Mouse (Mus musculus) C2C12 (cell line): Measurements from ENCODE around the gene Tctn3. TPM values are rescaled to one million over a fixed set of nuclear protein-coding genes. Genes with fewer than 3 reads are reported as not detected.

ENCODE experiments used
- H3K27me3 ChIP-seq: one replicate; pipeline ENCODE4 v1.6.1; 2011; ENCODE audit not compliant: control insufficient read depth, insufficient read depth, insufficient read length
- H3K36me3 ChIP-seq: one replicate; pipeline ENCODE4 v1.6.1; 2011; ENCODE audit not compliant: control insufficient read depth, insufficient read depth
- H3K4me3 ChIP-seq: one replicate; pipeline ENCODE4 v1.5.1; 2011; ENCODE audit warnings: mild to moderate bottlenecking, control low read depth; ENCODE audit not compliant: poor library complexity, insufficient read depth, severe bottlenecking
- H3K79me2 ChIP-seq: one replicate; pipeline ENCODE4 v1.6.1; 2011; ENCODE audit not compliant: control insufficient read depth, insufficient read depth
- H3K79me3 ChIP-seq: one replicate; pipeline ENCODE4 v1.6.1; 2011; ENCODE audit warnings: low read depth, control low read depth
- H3ac ChIP-seq: one replicate; pipeline ENCODE3; 2011; ENCODE audit warnings: low read depth; ENCODE audit not compliant: control insufficient read depth, insufficient read length
- CEBPB ChIP-seq: IDR thresholded peaks from one replicate; pipeline ENCODE4 v1.6.1; 2011; ENCODE audit warnings: low read depth, mild to moderate bottlenecking, control low read depth, moderate library complexity
- CTCF ChIP-seq: IDR thresholded peaks from one replicate; pipeline ENCODE4 v1.5.1; 2011; ENCODE audit not compliant: control insufficient read depth, insufficient read depth, insufficient read length
- FOSL1 ChIP-seq: IDR thresholded peaks from one replicate; pipeline ENCODE4 v1.8.0; 2011; ENCODE audit warnings: mild to moderate bottlenecking, low read length; ENCODE audit not compliant: poor library complexity, insufficient read depth, severe bottlenecking
- MAX ChIP-seq: IDR thresholded peaks from one replicate; pipeline ENCODE4 v1.6.1; 2011; ENCODE audit warnings: mild to moderate bottlenecking, control low read depth
- MYOD1 ChIP-seq: IDR thresholded peaks from one replicate; pipeline ENCODE4 v1.6.1; 2011; ENCODE audit warnings: low read depth; ENCODE audit not compliant: control insufficient read depth, insufficient read length
- MYOG ChIP-seq: IDR thresholded peaks from one replicate; pipeline ENCODE4 v1.6.1; 2011; ENCODE audit not compliant: control insufficient read depth, insufficient read length; ENCODE audit errors: extremely low read depth
- USF1 ChIP-seq: IDR thresholded peaks from one replicate; pipeline ENCODE4 v1.6.1; 2011; ENCODE audit warnings: low read depth, mild to moderate bottlenecking, control low read depth, moderate library complexity
- polyA plus RNA-seq: library from polyadenylated mRNA; unstranded; fragments of >200 nt; fragmentation: generic; extraction: Trizol; gene quantifications from one replicate; pipeline ENCODE4 v1.2.1, GENCODE M21; 2012; ENCODE audit warnings: missing spikeins

Gene Tctn3
- polyA plus RNA-seq, 1 experiment = 3.1 TPM

DNA sequence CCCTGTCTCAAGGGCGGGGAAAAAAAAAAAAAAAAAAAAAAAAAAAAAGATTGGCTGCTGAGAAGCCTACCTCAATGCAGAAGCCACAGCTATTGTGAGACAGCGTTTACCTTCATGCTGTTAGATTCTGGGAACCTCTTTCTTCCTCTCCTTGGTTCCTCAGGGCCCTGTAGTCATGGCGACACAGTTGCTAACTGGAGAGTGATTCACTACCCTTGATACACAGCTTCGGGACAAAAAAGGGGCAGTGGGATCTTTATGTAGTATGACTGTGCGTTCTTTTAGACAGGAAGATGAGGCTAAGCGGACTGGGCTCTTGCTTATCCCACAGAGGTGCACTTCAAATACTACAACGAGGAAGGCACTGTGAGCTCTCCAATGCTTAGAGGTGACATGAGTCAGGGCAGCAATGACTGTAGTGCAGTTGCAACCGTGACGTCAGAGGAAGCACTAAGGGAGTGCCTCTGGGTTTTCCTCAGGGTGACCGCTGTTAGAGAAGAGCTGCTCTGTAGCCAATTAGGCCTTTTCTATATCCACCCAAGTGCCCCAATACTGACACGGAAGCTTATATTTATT is 27.8 kb upstream of the Tctn3 start:
- no peaks in the 10 kb centered on the region for H3K36me3 ChIP-seq
- no peak overlapping the region for H3K4me3 ChIP-seq
- H3K27me3 ChIP-seq = no peaks in the 10 kb centered on the region
- H3ac ChIP-seq = no peak overlapping the region
- TF ChIP-seq CTCF = no peak
- no peak for TF ChIP-seq MYOG
- no peak for TF ChIP-seq CEBPB
- TF ChIP-seq FOSL1 = no peak
- no peak for TF ChIP-seq USF1
- TF ChIP-seq MYOD1 = no peak
- TF ChIP-seq MAX = no peak
- H3K79me3 ChIP-seq = no peaks in the 10 kb centered on the region
- no peaks in the 10 kb centered on the region for H3K79me2 ChIP-seq

GRCm38 (mm10) chr19:40638582-40638981 is 26.5 kb upstream of the Tctn3 start:
- no peak for TF ChIP-seq CTCF
- no peak for TF ChIP-seq USF1
- TF ChIP-seq MYOD1 = no peak
- no peak for TF ChIP-seq CEBPB
- no peak for TF ChIP-seq MYOG
- no peak for TF ChIP-seq MAX
- Histone ChIP-seq H3ac (no peak overlapping the region), H3K79me3 (no peaks in the 10 kb centered on the region), H3K79me2 (no peaks in the 10 kb centered on the region), H3K27me3 (no peaks in the 10 kb centered on the region), H3K4me3 (no peak overlapping the region), H3K36me3 (no peaks in the 10 kb centered on the region)

GRCm38 (mm10) chr19:40637601-40638000 is 25.6 kb upstream of the Tctn3 start:
- H3K79me3 ChIP-seq = no peaks in the 10 kb centered on the region
- no peak for TF ChIP-seq FOSL1
- no peak for TF ChIP-seq MAX
- TF ChIP-seq USF1 = no peak
- TF ChIP-seq MYOG = no peak
- no peak for TF ChIP-seq MYOD1
- no peak for TF ChIP-seq CEBPB
- no peak for TF ChIP-seq CTCF
- H3K36me3 ChIP-seq = no peaks in the 10 kb centered on the region
- H3K79me2 ChIP-seq = no peaks in the 10 kb centered on the region
- no peak overlapping the region for H3ac ChIP-seq
- no peaks in the 10 kb centered on the region for H3K27me3 ChIP-seq
- H3K4me3 ChIP-seq = no peak overlapping the region

DNA sequence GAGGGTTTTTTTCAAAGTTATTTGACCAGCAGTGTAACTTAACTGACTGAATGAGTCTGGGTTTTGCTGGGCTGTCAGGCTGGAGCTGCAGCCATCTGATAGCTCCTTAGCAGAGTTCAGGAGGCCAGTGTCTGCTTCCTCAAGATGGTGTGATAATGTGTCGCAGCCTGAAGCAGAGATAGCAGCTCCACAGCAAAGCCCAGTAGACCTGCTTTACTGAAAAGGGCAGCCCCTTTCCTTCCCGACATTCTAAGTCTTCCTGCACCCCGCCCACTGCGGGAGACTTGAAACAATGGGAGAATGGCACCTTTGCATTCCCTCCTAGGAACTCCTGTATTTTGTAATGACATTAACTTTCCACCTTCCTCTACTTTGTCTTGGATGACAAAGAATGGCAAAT is 25.1 kb upstream of the Tctn3 start:
- Histone ChIP-seq H3K79me3 (no peaks in the 10 kb centered on the region), H3K79me2 (no peaks in the 10 kb centered on the region), H3K27me3 (no peaks in the 10 kb centered on the region), H3ac (no peak overlapping the region), H3K4me3 (no peak overlapping the region), H3K36me3 (no peaks in the 10 kb centered on the region)
- no peak for TF ChIP-seq FOSL1
- no peak for TF ChIP-seq CTCF
- TF ChIP-seq USF1 = no peak
- no peak for TF ChIP-seq MYOG
- no peak for TF ChIP-seq CEBPB
- TF ChIP-seq MAX = no peak
- TF ChIP-seq MYOD1 = no peak

DNA sequence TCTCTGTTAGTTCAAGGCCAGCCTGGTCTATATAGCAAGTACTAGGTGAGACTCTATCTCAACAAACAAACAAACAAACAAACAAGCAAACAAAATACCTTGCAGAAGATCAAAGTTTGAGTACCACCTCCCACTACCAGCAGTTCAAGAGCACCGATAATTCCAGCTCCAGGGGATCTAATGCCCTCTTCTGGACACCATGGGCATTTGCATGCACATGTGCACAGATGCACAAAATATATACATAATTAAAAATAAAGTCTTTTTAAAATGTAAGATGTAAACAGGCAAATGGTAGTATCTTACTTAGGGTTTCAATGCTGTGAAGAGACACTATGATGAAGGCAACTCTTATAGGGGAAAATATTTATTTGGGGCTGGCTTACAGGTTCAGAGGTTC is 21.1 kb upstream of the Tctn3 start:
- TF ChIP-seq MYOG = no peak
- TF ChIP-seq CEBPB = no peak
- TF ChIP-seq USF1 = no peak
- no peak for TF ChIP-seq CTCF
- no peak for TF ChIP-seq MYOD1
- no peak for TF ChIP-seq MAX
- TF ChIP-seq FOSL1 = no peak
- Histone ChIP-seq H3K79me3 (no peaks in the 10 kb centered on the region), H3K27me3 (no peaks in the 10 kb centered on the region), H3K79me2 (no peaks in the 10 kb centered on the region), H3K4me3 (no peak overlapping the region), H3K36me3 (no peaks in the 10 kb centered on the region), H3ac (no peak overlapping the region)

GRCm38 (mm10) chr19:40632668-40633067 is 20.6 kb upstream of the Tctn3 start:
- H3K4me3 ChIP-seq = no peak overlapping the region
- H3K79me2 ChIP-seq = no peaks in the 10 kb centered on the region
- TF ChIP-seq USF1 (no peak), CEBPB (no peak), CTCF (no peak), FOSL1 (no peak), MYOG (no peak), MAX (no peak), MYOD1 (no peak)
- no peak overlapping the region for H3ac ChIP-seq
- no peaks in the 10 kb centered on the region for H3K27me3 ChIP-seq
- no peaks in the 10 kb centered on the region for H3K79me3 ChIP-seq
- no peaks in the 10 kb centered on the region for H3K36me3 ChIP-seq
